9 mouse cellular contexts compared by ENCODE assay signal in genomic region chr5:150116216-150116905, GRCm38 (mm10). TPM values are rescaled to one million over a fixed set of nuclear protein-coding genes. Genes with fewer than 3 reads are reported as not detected.
DNase-seq lines count a peak whose midpoint lies in the region; ATAC-seq and TF ChIP-seq lines count a peak whose summit lies in the region.
"Had no signal": no experiment of that assay in that cellular context is flagged by ENCODE, and none has a peak within 500 bp of the region (broad histone marks: within the 10 kb centered on the region; RNA-seq: fewer than 3 reads in every experiment).

No protein-coding gene starts in this region.

- H3K79me2 ChIP-seq in heart, adult 2 months (replicated peaks; ENCODE audit: control insufficient read depth, insufficient read depth, low read length), result no peaks in the 10 kb centered on the region

- no peak for TF ChIP-seq EP300 in heart, adult 2 months (IDR thresholded peaks at IDR 0.05; ENCODE audit: insufficient read depth, low read depth, low read length)

- no peaks in the 10 kb centered on the region; the same call in 1 of the 2 replicates for H3K36me3 ChIP-seq in heart, adult 2 months (ENCODE audit: control insufficient read depth, insufficient read depth, low read length)
- H3K36me3 ChIP-seq in limb, embryonic 13.5 days, result no peaks in the 10 kb centered on the region
- H3K36me3 ChIP-seq in limb, embryonic 10.5 days, result no peaks in the 10 kb centered on the region
- no peaks in the 10 kb centered on the region for H3K36me3 ChIP-seq in neural tube, embryonic 13.5 days
- no peaks in the 10 kb centered on the region for H3K36me3 ChIP-seq in forebrain, embryonic 13.5 days (ENCODE audit: poor library complexity, severe bottlenecking)

- no peak for ATAC-seq in limb, embryonic 13.5 days (ENCODE audit: low FRiP score, low read depth)
- ATAC-seq in hematopoietic stem cell, adult 5-6 weeks (replicated peaks in 1 of 2; ENCODE audit: insufficient read depth in 1 of 2, low FRiP score in 2 of 2, low TSS enrichment in 1 of 2, low read depth in 1 of 2, poor library complexity in 2 of 2, severe bottlenecking in 2 of 2), result peak; percentile 18 to 30; a peak in 2 of 4 replicates
- ATAC-seq in neural tube, embryonic 13.5 days (ENCODE audit: low read depth), result no peak
- no peak for ATAC-seq in forebrain, embryonic 13.5 days
- no peak for ATAC-seq in erythroblast, adult 5-6 weeks (replicated peaks; ENCODE audit: low FRiP score, poor library complexity, severe bottlenecking)

- H3K9ac ChIP-seq in heart, adult 2 months (ENCODE audit: low read depth, low read length), result no peak overlapping the region
- H3K9ac ChIP-seq in limb, embryonic 13.5 days, result no peak overlapping the region
- H3K9ac ChIP-seq in neural tube, embryonic 13.5 days, result no peak overlapping the region
- no peak overlapping the region for H3K9ac ChIP-seq in forebrain, embryonic 13.5 days

- DNase-seq in heart, adult 2 months, result no peak
- DNase-seq in heart, postnatal 14 days, result no peak
- DNase-seq in limb, embryonic 10.5 days (ENCODE audit: low spot score), result no peak
- DNase-seq: adrenal gland, adult 2 months had no signal

- H3K4me1 ChIP-seq in heart, adult 2 months (ENCODE audit: control insufficient read depth, insufficient read depth, low read length), result peaks cover 7% of the 10 kb centered on the region
- peaks cover 20% of the 10 kb centered on the region for H3K4me1 ChIP-seq in limb, embryonic 13.5 days
- peaks cover 19% of the 10 kb centered on the region for H3K4me1 ChIP-seq in limb, embryonic 10.5 days
- peaks cover 29% of the 10 kb centered on the region for H3K4me1 ChIP-seq in neural tube, embryonic 13.5 days (replicated peaks)
- H3K4me1 ChIP-seq in forebrain, embryonic 13.5 days, result peaks cover 16% of the 10 kb centered on the region

- H3K27me3 ChIP-seq in heart, adult 2 months (ENCODE audit: control insufficient read depth, insufficient read depth, low read length), result no peaks in the 10 kb centered on the region
- 0 out of 2 replicates have a peak, but pooled peaks cover 7% of the 10 kb centered on the region for H3K27me3 ChIP-seq in limb, embryonic 13.5 days
- peaks cover 17% of the 10 kb centered on the region for H3K27me3 ChIP-seq in limb, embryonic 10.5 days (ENCODE audit: low read depth, poor library complexity, severe bottlenecking)
- no peaks in the 10 kb centered on the region for H3K27me3 ChIP-seq in neural tube, embryonic 13.5 days
- H3K27me3 ChIP-seq in forebrain, embryonic 13.5 days, result peaks cover 3% of the 10 kb centered on the region; the same call in 1 of the 2 replicates

- TF ChIP-seq CTCF in heart, adult 2 months (IDR thresholded peaks at IDR 0.05), result no peak

- no peak overlapping the region for H3K4me3 ChIP-seq in heart, adult 2 months
- no peak overlapping the region for H3K4me3 ChIP-seq in limb, embryonic 13.5 days
- H3K4me3 ChIP-seq in limb, embryonic 10.5 days, result no peak overlapping the region
- H3K4me3 ChIP-seq in neural tube, embryonic 13.5 days, result no peak overlapping the region
- no peak overlapping the region for H3K4me3 ChIP-seq in forebrain, embryonic 13.5 days

- 47% methylated on average over 9 of the region's 9 CpGs for WGBS in heart, adult 2 months
- WGBS in limb, embryonic 13.5 days, result 77% methylated on average over 9 of the region's 9 CpGs
- WGBS in limb, embryonic 10.5 days, result 85% methylated on average over 9 of the region's 9 CpGs
- WGBS in neural tube, embryonic 13.5 days, result 64% methylated on average over 9 of the region's 9 CpGs
- WGBS in forebrain, embryonic 13.5 days, result 77% methylated on average over 9 of the region's 9 CpGs

- intact Hi-C loops in heart, adult 2 months (cut with DNase I), result no loop called here
- intact Hi-C loops in heart, postnatal 14 days (cut with DNase I), result no loop called here

- peak overlapping the region; percentile 59; the same call in 1 of the 2 replicates for H3K27ac ChIP-seq in heart, adult 2 months
- H3K27ac ChIP-seq in limb, embryonic 13.5 days, result no peak overlapping the region
- H3K27ac ChIP-seq in limb, embryonic 10.5 days, result no peak overlapping the region
- H3K27ac ChIP-seq in neural tube, embryonic 13.5 days (replicated peaks), result 0 out of 2 replicates have a peak overlapping the region, but pooled peaks have one; percentile 18
- no peak overlapping the region for H3K27ac ChIP-seq in forebrain, embryonic 13.5 days

- H3K4me2 ChIP-seq in limb, embryonic 13.5 days (replicated peaks), result 0 out of 2 replicates have a peak overlapping the region, but pooled peaks have one; percentile 9
- 0 out of 2 replicates have a peak overlapping the region, but pooled peaks have one; percentile 30 for H3K4me2 ChIP-seq in neural tube, embryonic 13.5 days
- H3K4me2 ChIP-seq in forebrain, embryonic 13.5 days, result no peak overlapping the region

- no peak for TF ChIP-seq POLR2A in heart, adult 2 months (IDR thresholded peaks at IDR 0.05; ENCODE audit: insufficient read depth, low read depth, low read length)

- H3K9me3 ChIP-seq in limb, embryonic 13.5 days, result peaks cover 5% of the 10 kb centered on the region; the same call in 1 of the 2 replicates
- H3K9me3 ChIP-seq in limb, embryonic 10.5 days (replicated peaks), result 0 out of 2 replicates have a peak, but pooled peaks cover 4% of the 10 kb centered on the region
- H3K9me3 ChIP-seq in neural tube, embryonic 13.5 days, result no peaks in the 10 kb centered on the region
- H3K9me3 ChIP-seq in forebrain, embryonic 13.5 days (replicated peaks), result no peaks in the 10 kb centered on the region

RNA-seq across cellular contexts. Expression of gene Fry, which starts 2.1 kb away (rescaled TPM):
- 100 to 1,000 TPM; 117 to 153 TPM for total RNA-seq in heart, adult 2 months (2021)
- 43.8 and 55.9 TPM in 2 replicates for polyA plus RNA-seq in heart, adult 2 months (2012; rRNA removed)
- total RNA-seq in heart, postnatal 14 days (2021), result 100 to 1,000 TPM; 150 to 174 TPM
- polyA plus RNA-seq in limb, embryonic 13.5 days (2015; fragmentation: Nextera tagmentation; extraction: Ambion mirVana), result 8.9 and 10.8 TPM in 2 replicates
- 3.2 and 3.3 TPM in 2 replicates for polyA plus RNA-seq in limb, embryonic 10.5 days (2016; fragmentation: Nextera tagmentation; extraction: Ambion mirVana)
- 22.6 and 28.2 TPM in 2 replicates for total RNA-seq in hematopoietic stem cell, adult 5-6 weeks (2017)
- polyA plus RNA-seq in neural tube, embryonic 13.5 days (2015; fragmentation: Nextera tagmentation; extraction: Ambion mirVana), result 38.8 and 41.9 TPM in 2 replicates
- 20.8 and 22.8 TPM in 2 replicates for polyA plus RNA-seq in forebrain, embryonic 13.5 days (2015; fragmentation: Nextera tagmentation; extraction: Ambion mirVana)
- total RNA-seq in erythroblast, adult 5-6 weeks (2015; ENCODE audit: low replicate concordance), result 16.1 and 30.1 TPM in 2 replicates
- total RNA-seq in erythroblast, adult 5-6 weeks (2017; ENCODE audit: low replicate concordance), result 10.3 and 16.4 TPM in 2 replicates

Comparison
In these comparisons a context has a peak if more than half of its experiments do, and no peak if none do; other contexts are left out.
1. H3K27ac ChIP-seq: peak in heart, adult 2 months (single experiment) and neural tube, embryonic 13.5 days (single experiment); none in limb, embryonic 13.5 days (single experiment), limb, embryonic 10.5 days (single experiment) and forebrain, embryonic 13.5 days (single experiment).
2. ATAC-seq: peak in hematopoietic stem cell, adult 5-6 weeks (2 of 2); none in limb, embryonic 13.5 days (single experiment), neural tube, embryonic 13.5 days (single experiment), forebrain, embryonic 13.5 days (single experiment) and erythroblast, adult 5-6 weeks (single experiment).